Mouse (Mus musculus) Patski (cell line): ENCODE measurements at regions not wholly inside any gene's neighbourhood (a gene's known extent, or its start where the extent isn't known, plus 50 kb on each side); places are given as distances from the start of the nearest gene placed in this dataset.

ENCODE experiments used
- ATAC-seq: fragments of 100-300 bp; one replicate; pipeline ENCODE4 v1.8.0; 2021
- CTCF ChIA-PET: fragments of 350-600 bp; sonication (Branson Sonifier 250); formaldehyde crosslinking; loops from one replicate; lab custom pipeline; 2022; ENCODE audit warnings: inconsistent platforms; lab: Charles Lee
- POLR2A ChIA-PET: fragments of 350-600 bp; sonication (Branson Sonifier 250); formaldehyde crosslinking; loops from one replicate; lab custom pipeline; 2022; ENCODE audit warnings: antibody characterized with exemption, inconsistent platforms; lab: Charles Lee
- DNase-seq: peaks from one replicate; pipeline ENCODE4 v3.0.0-alpha.2; 2011; ENCODE audit warnings: low read depth, low spot score
- H3K27me3 ChIP-seq: fragments of 371-371 bp; one replicate; pipeline ENCODE4 v1.5.1; 2021
- CTCF ChIP-seq: fragments of 100-300 bp; IDR thresholded peaks from one replicate; pipeline ENCODE4 v1.5.1; 2021
- in situ Hi-C: fragments of 300-500 bp; cut with MboI; formaldehyde crosslinking; loops from 3 replicates; pipeline ENCODE4 v1.11.1; 2018; ENCODE audit warnings: low pct_unique_long_range_greater_than_20kb, mixed read lengths

DNA sequence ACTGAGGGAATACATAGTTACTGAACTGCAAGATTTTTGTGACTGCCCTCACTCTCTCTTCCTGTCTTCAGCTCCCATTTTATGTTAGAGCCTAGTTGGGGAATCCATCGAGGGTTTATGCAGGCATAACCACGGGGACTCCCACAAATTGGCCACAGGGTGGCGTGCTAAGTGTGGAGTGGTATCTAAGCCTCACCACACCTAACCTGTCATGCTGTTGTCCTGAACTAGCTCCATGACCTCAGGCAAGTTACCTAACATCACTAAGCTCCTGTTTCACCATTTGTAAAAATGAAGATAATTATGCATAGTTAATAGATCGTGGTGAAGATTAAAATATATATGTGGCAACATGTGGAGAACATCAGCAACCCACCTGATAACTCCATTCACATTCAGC lies 246.8 kb upstream of the Cpeb2 start:
- POLR2A ChIA-PET = interaction anchor here (0.5 to 0.6 kb wide), 2 partner anchors 8 to 191 kb away, joined by 3 read pairs; no protein-coding TSS in a partner anchor
- ATAC-seq = peak; percentile 44
- TF ChIP-seq CTCF = peak; percentile 61
- peaks cover 3% of the 10 kb centered on the region for H3K27me3 ChIP-seq
- in situ Hi-C loops = no loop called here
- CTCF ChIA-PET = interaction anchor here (0.7 to 2.0 kb wide), 10 partner anchors 9 to 504 kb away, joined by 3 to 7 read pairs (median 4); no protein-coding TSS in a partner anchor
- no peak for DNase-seq

DNA sequence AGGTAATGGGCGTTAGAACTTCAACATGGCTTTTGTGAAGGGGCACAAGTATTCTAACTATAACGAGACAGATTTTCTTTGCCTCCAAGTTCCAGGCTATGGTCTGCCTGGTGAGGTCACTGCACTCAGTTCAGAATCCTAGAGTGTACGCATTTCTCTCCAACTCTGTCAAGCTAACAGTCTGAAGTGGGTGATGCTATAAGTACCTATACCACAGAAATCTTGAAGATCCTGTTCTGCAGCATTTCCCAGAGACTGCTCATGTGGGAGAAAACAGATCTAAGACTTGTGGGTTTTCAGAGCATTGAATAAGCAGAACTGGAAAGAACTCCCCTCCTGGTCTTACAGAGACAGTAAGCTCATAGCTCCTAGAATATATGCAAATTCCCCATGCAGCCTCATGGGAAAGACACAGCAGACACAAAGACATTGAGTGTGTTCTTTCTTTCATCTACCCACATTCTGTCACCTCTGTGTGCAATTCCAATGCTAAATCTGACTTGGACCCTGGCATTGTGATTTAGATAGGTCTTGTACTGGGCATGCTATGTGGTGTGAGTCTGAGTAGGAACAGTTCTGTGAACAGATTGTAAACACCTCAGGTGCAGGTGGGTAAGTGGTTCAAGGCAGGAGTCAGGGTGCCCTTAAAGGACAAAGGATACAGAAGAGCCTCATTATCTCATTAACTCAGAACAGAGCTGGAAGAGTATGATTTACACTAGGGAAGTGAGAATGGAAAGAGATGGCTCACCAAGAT lies 245.1 kb upstream of the Cpeb2 start:
- in situ Hi-C loops = no loop called here

DNA sequence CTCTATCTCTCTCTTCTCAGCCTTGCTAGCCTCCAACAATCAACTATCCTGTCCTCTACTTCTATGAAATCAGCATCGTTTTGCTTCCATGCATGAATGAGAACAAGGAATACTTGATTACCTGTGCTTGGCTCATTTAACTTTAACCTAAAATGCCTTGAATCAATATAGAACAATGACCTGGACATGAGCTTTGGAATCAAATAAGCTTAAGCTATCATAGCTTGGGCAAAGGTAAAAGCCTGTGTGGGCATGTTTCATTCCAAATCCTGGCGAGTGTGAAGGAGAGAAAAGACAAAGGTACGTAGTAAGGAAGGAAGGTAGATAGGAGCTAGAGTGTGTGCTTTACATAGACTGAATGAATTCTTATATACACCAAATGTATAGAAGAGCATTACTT lies 243.7 kb upstream of the Cpeb2 start:
- no peak for TF ChIP-seq CTCF
- peaks cover 6% of the 10 kb centered on the region for H3K27me3 ChIP-seq
- ChIA-PET CTCF (interaction anchor here (2.2 kb wide), 1 partner anchor 32 kb away, joined by 11 read pairs; no protein-coding TSS in a partner anchor), POLR2A (no interaction called here)
- in situ Hi-C loops = no loop called here
- no peak for ATAC-seq
- DNase-seq = no peak

More for the DNA sequence above, 245.1 kb upstream of the Cpeb2 start:
- ChIA-PET POLR2A (no interaction called here), CTCF (interaction anchor here (0.8 to 1.1 kb wide), 2 partner anchors 36 to 241 kb away, joined by 3 read pairs; no protein-coding TSS in a partner anchor)
- DNase-seq = no peak
- H3K27me3 ChIP-seq = peaks cover 3% of the 10 kb centered on the region
- no peak for ATAC-seq
- TF ChIP-seq CTCF = no peak

DNA sequence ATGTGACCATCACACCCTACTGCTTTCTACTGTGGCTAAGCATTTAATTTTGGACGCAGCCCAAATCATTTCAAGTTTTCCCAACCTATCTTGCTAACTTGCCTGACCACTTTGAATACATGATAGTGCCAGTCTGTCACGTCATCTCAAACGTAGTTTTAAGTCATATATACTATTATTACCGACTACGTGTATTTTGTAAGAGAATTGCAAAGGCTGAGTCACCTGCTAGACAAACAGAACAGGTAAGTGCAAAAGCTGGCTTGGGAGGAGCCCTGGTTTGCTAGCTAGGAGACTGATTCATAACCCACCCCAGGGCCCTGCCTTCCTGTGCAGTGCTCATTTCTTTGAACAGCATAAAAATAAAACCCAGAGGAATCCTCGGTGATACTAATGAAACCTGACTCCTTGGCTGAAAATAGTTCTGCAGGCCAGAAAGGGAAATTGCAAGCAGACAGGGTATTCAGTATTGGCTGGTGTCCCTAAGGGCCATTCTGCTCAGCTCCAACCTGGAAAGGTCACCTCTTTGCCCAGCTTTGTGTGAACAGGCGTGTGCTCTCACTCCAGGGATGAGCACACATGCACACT lies 208.9 kb upstream of the Cpeb2 start:
- in situ Hi-C loops = no loop called here
- ChIA-PET CTCF (interaction anchor here (0.8 to 1.9 kb wide), 6 partner anchors 9 to 49 kb away, joined by 3 to 8 read pairs (median 4); no protein-coding TSS in a partner anchor), POLR2A (interaction anchor here (1.0 kb wide), 1 partner anchor 53 kb away, joined by 3 read pairs; no protein-coding TSS in a partner anchor)
- TF ChIP-seq CTCF = no peak
- no peaks in the 10 kb centered on the region for H3K27me3 ChIP-seq
- DNase-seq (no peak), ATAC-seq (peak; percentile 86)

DNA sequence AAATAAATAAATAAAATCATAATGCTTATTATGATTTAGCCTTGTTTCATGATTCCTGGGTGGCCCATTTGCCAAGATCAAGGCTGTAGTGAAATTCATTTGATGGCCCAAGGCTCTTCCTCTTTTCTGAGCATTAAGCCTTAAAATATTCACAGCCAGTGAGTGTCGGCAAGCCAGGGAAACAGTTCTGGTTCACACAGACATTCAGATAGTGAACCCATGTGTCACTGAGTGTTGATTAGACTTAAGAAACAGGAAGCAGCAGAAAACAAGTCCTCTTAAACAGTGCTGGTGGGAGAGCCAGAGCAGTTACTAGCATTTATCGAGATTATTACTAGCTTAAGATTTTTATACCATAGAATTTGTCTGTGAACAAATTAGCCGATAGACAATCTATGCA lies 201.7 kb upstream of the Cpeb2 start:
- DNase-seq (no peak), ATAC-seq (no peak)
- TF ChIP-seq CTCF = no peak
- in situ Hi-C loops = no loop called here
- ChIA-PET POLR2A (no interaction called here), CTCF (interaction anchor here (2.7 kb wide), 1 partner anchor 8 kb away, joined by 8 read pairs; no protein-coding TSS in a partner anchor)
- no peaks in the 10 kb centered on the region for H3K27me3 ChIP-seq

DNA sequence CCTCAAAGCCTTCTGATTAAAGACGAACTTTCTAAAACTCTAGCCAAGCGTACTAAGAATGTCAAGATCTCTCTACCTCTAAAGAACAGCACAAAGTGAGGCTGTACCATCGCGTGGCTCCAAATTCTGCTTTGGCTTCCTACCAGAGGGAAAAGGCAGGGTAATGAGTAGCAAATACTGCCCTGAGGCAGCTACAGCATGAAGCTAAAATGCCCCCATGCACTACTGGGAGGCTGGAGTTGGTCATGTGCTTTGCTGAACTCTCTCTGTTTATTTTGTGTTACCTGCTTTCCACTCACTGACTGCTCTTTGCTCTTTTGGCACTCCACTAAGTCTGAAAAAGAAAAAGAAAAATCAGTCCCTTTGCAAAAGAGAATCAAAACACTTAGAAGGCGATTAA lies 201.1 kb upstream of the Cpeb2 start:
- in situ Hi-C loops = no loop called here
- H3K27me3 ChIP-seq = no peaks in the 10 kb centered on the region
- POLR2A ChIA-PET = no interaction called here
- CTCF ChIA-PET = interaction anchor here (2.7 kb wide), 1 partner anchor 8 kb away, joined by 8 read pairs; no protein-coding TSS in a partner anchor
- peak; percentile 21 for ATAC-seq
- DNase-seq = no peak
- no peak for TF ChIP-seq CTCF

DNA sequence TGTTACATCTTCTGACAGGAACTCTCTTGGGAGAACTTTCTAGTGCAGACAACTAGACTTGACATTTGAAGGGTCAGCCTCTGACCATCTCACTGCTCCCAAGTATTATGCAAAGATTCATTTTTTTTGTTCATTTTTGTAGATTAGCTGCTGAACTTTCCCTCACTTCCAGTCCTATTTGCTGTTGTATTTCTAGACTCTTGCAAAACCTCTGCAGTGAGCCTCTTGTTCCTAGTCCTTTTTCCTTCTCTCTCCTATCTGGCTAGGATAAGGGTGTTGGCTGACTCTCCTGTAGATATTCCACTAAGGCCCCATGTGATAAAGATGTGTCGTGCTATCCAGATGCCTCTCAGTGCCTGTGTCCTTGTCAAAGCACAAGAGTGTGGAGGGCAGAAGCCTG lies 198.5 kb upstream of the Cpeb2 start:
- no peaks in the 10 kb centered on the region for H3K27me3 ChIP-seq
- TF ChIP-seq CTCF = no peak
- ATAC-seq (no peak), DNase-seq (no peak)
- in situ Hi-C loops = no loop called here
- POLR2A ChIA-PET = no interaction called here
- CTCF ChIA-PET = interaction anchor here (1.0 to 1.7 kb wide), 4 partner anchors 8 to 16 kb away, joined by 3 to 5 read pairs (median 4); no protein-coding TSS in a partner anchor

DNA sequence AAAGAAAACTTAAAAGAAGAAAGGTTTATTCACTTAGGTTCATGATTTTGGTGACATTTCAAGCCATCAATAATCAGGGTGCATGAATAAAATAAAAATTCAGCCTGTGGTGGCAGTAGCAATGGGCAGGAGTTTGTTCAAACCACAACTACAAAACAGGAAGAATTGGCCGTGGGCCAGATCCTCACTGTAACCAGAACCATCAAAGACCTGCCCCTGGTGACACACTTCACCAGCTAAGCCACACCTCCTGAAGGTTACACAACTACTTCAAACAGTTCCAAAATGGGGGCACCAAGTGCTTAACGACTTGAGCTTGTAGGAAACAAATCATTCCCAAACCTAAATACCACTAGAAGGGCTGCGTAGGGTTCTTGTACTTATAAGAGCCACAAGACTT lies 195.4 kb upstream of the Cpeb2 start:
- in situ Hi-C loops = no loop called here
- no peaks in the 10 kb centered on the region for H3K27me3 ChIP-seq
- POLR2A ChIA-PET = no interaction called here
- CTCF ChIA-PET = interaction anchor here (0.9 to 1.6 kb wide), 2 partner anchors 12 to 13 kb away, joined by 3 to 5 read pairs; no protein-coding TSS in a partner anchor
- peak; percentile 54 for ATAC-seq
- no peak for TF ChIP-seq CTCF
- DNase-seq = no peak

DNA sequence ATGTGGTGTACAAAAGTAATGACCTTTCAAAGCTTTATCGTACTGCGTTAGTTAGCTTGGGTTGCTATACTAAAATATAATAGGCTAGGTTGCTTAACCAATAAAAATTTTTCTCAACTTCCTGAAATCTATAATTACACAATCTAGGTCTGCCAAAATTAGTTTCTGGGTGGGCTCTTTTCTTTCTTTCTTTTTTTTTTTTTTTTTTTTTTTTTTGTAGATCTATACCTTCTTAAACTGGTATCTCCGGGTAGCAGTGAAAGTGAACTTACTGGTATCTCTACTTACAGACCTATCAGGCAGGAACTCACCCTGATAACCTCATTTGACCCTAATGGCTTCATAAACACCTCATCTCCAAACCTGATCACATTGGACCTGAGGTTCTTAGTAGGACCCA lies 193.4 kb upstream of the Cpeb2 start:
- in situ Hi-C loops = no loop called here
- TF ChIP-seq CTCF = no peak
- ChIA-PET POLR2A (no interaction called here), CTCF (no interaction called here)
- ATAC-seq (no peak), DNase-seq (no peak)
- H3K27me3 ChIP-seq = no peaks in the 10 kb centered on the region

DNA sequence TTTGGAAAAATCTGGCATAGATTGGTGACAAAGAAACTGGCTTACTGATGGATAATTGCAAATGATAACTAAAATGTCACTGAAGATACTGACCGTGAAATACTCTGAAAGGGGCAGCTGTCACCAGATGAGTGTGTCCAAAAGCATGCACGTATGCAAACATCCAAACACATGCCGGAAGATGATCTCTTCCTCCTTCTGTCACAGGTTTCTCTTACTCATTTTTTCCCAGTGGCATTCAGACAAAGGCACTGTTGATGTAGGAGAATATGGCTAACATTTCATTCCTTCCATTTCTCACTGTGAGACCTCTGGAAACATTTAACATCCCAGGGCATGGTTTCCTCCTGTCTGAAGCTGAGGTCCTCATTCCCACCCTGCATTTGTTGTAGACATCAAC lies 190.4 kb upstream of the Cpeb2 start:
- DNase-seq (no peak), ATAC-seq (no peak)
- in situ Hi-C loops = no loop called here
- H3K27me3 ChIP-seq = no peaks in the 10 kb centered on the region
- ChIA-PET POLR2A (no interaction called here), CTCF (interaction anchor here (1.7 kb wide), 1 partner anchor 9 kb away, joined by 4 read pairs; no protein-coding TSS in a partner anchor)
- TF ChIP-seq CTCF = no peak
